Mouse (Mus musculus): ENCODE data around the gene Alkbh3. TPM values are rescaled to one million over a fixed set of nuclear protein-coding genes. Genes with fewer than 3 reads are reported as not detected.

Gene Alkbh3
- polyA plus RNA-seq, 1 experiment from 2014 or later = 75.0 TPM

GRCm38 (mm10) chr2:93971647-93972046 is 39.0 kb downstream of the Alkbh3 start:
- no peak overlapping the region for H3K9ac ChIP-seq (ENCODE audit: low read depth, low read length)
- no peak overlapping the region for H3K4me3 ChIP-seq (replicated peaks; ENCODE audit: low read depth, low read length)
- no peak for TF ChIP-seq CTCF (IDR thresholded peaks at IDR 0.05; ENCODE audit: low read depth)
- H3K4me1 ChIP-seq (replicated peaks; ENCODE audit: insufficient read depth, low read length) = peaks cover 4% of the 10 kb centered on the region
- no peaks in the 10 kb centered on the region for H3K9me3 ChIP-seq (replicated peaks; ENCODE audit: low read length)
- H3K4me2 ChIP-seq (ENCODE audit: low read length) = no peak overlapping the region
- no peak overlapping the region for H3K27ac ChIP-seq
- no peaks in the 10 kb centered on the region for H3K36me3 ChIP-seq (ENCODE audit: insufficient read depth, low read length)
- WGBS = 84% methylated on average over 3 of the region's 3 CpGs
- no peaks in the 10 kb centered on the region; the same call in 1 of the 2 replicates for H3K27me3 ChIP-seq (ENCODE audit: insufficient read depth, low read length)
- DNase-seq (ENCODE audit: low spot score) = no peak
- ATAC-seq (replicated peaks; ENCODE audit: low FRiP score, low read depth) = no peak

GRCm38 (mm10) chr2:93964494-93965160 is 46.0 kb downstream of the Alkbh3 start:
- no peak for ATAC-seq (replicated peaks; ENCODE audit: low FRiP score, low read depth)
- WGBS = 55% methylated on average over 7 of the region's 7 CpGs
- TF ChIP-seq CTCF (IDR thresholded peaks at IDR 0.05; ENCODE audit: low read depth) = no peak

GRCm38 (mm10) chr2:93963802-93964201 is 46.8 kb downstream of the Alkbh3 start:
- Histone ChIP-seq H3K4me3 (replicated peaks; ENCODE audit: low read depth, low read length) (no peak overlapping the region), H3K4me1 (replicated peaks; ENCODE audit: insufficient read depth, low read length) (no peaks in the 10 kb centered on the region), H3K27ac (no peak overlapping the region), H3K9ac (ENCODE audit: low read depth, low read length) (no peak overlapping the region), H3K9me3 (replicated peaks; ENCODE audit: low read length) (no peaks in the 10 kb centered on the region), H3K4me2 (ENCODE audit: low read length) (no peak overlapping the region), H3K27me3 (ENCODE audit: insufficient read depth, low read length) (no peaks in the 10 kb centered on the region), H3K36me3 (ENCODE audit: insufficient read depth, low read length) (no peaks in the 10 kb centered on the region)
- ATAC-seq (replicated peaks; ENCODE audit: low FRiP score, low read depth) = no peak
- no peak for DNase-seq (ENCODE audit: low spot score)
- 60% methylated on average over 1 of the region's 1 CpGs for WGBS
- TF ChIP-seq CTCF (IDR thresholded peaks at IDR 0.05; ENCODE audit: low read depth) = no peak

More at GRCm38 (mm10) chr2:93964494-93965160, 46.0 kb downstream of the Alkbh3 start:
- no peak for DNase-seq (ENCODE audit: low spot score)
- Histone ChIP-seq H3K27ac (no peak overlapping the region), H3K4me1 (replicated peaks; ENCODE audit: insufficient read depth, low read length) (no peaks in the 10 kb centered on the region), H3K4me3 (replicated peaks; ENCODE audit: low read depth, low read length) (no peak overlapping the region), H3K9me3 (replicated peaks; ENCODE audit: low read length) (no peaks in the 10 kb centered on the region), H3K27me3 (ENCODE audit: insufficient read depth, low read length) (no peaks in the 10 kb centered on the region), H3K9ac (ENCODE audit: low read depth, low read length) (no peak overlapping the region), H3K36me3 (ENCODE audit: insufficient read depth, low read length) (no peaks in the 10 kb centered on the region), H3K4me2 (ENCODE audit: low read length) (no peak overlapping the region)

GRCm38 (mm10) chr2:93961716-93962115 is 48.9 kb downstream of the Alkbh3 start:
- Histone ChIP-seq H3K4me3 (replicated peaks; ENCODE audit: low read depth, low read length) (no peak overlapping the region), H3K27me3 (ENCODE audit: insufficient read depth, low read length) (peaks cover 10% of the 10 kb centered on the region), H3K36me3 (ENCODE audit: insufficient read depth, low read length) (no peaks in the 10 kb centered on the region), H3K27ac (no peak overlapping the region), H3K4me2 (ENCODE audit: low read length) (no peak overlapping the region), H3K4me1 (replicated peaks; ENCODE audit: insufficient read depth, low read length) (peaks cover 5% of the 10 kb centered on the region; the same call in 1 of the 2 replicates), H3K9me3 (replicated peaks; ENCODE audit: low read length) (no peaks in the 10 kb centered on the region), H3K9ac (ENCODE audit: low read depth, low read length) (no peak overlapping the region)
- 71% methylated on average over 8 of the region's 8 CpGs for WGBS
- no peak for ATAC-seq (replicated peaks; ENCODE audit: low FRiP score, low read depth)
- DNase-seq (ENCODE audit: low spot score) = no peak
- no peak for TF ChIP-seq CTCF (IDR thresholded peaks at IDR 0.05; ENCODE audit: low read depth)

- H3K4me2 ChIP-seq (ENCODE audit: low read length) = no peak overlapping the region
- peaks cover 19% of the 10 kb centered on the region for H3K27me3 ChIP-seq (ENCODE audit: insufficient read depth, low read length)
- H3K9ac ChIP-seq (ENCODE audit: low read depth, low read length) = no peak overlapping the region
- 72% methylated on average over 8 of the region's 8 CpGs for WGBS
- no peak for DNase-seq (ENCODE audit: low spot score)
- no peak for TF ChIP-seq CTCF (IDR thresholded peaks at IDR 0.05; ENCODE audit: low read depth)
- no peaks in the 10 kb centered on the region for H3K36me3 ChIP-seq (ENCODE audit: insufficient read depth, low read length)
- ATAC-seq (replicated peaks; ENCODE audit: low FRiP score, low read depth) = no peak
- no peaks in the 10 kb centered on the region for H3K9me3 ChIP-seq (replicated peaks; ENCODE audit: low read length)
- H3K4me1 ChIP-seq (replicated peaks; ENCODE audit: insufficient read depth, low read length) = peaks cover 23% of the 10 kb centered on the region
- no peak overlapping the region for H3K27ac ChIP-seq
- no peak overlapping the region for H3K4me3 ChIP-seq (replicated peaks; ENCODE audit: low read depth, low read length)
These were observed 51.3 kb downstream of the Alkbh3 start for GRCm38 (mm10) chr2:93959346-93959745.

- 76% methylated on average over 3 of the region's 3 CpGs for WGBS
- Histone ChIP-seq H3K9me3 (replicated peaks; ENCODE audit: low read length) (no peaks in the 10 kb centered on the region), H3K4me3 (replicated peaks; ENCODE audit: low read depth, low read length) (no peak overlapping the region), H3K27ac (no peak overlapping the region), H3K27me3 (ENCODE audit: insufficient read depth, low read length) (peaks cover 19% of the 10 kb centered on the region), H3K4me2 (ENCODE audit: low read length) (no peak overlapping the region), H3K36me3 (ENCODE audit: insufficient read depth, low read length) (no peaks in the 10 kb centered on the region), H3K9ac (ENCODE audit: low read depth, low read length) (no peak overlapping the region), H3K4me1 (replicated peaks; ENCODE audit: insufficient read depth, low read length) (peaks cover 26% of the 10 kb centered on the region)
- TF ChIP-seq CTCF (IDR thresholded peaks at IDR 0.05; ENCODE audit: low read depth) = no peak
- no peak for DNase-seq (ENCODE audit: low spot score)
- ATAC-seq (replicated peaks; ENCODE audit: low FRiP score, low read depth) = no peak
These were observed 52.4 kb downstream of the Alkbh3 start for GRCm38 (mm10) chr2:93958216-93958615.

Data from kidney, postnatal 0 days (tissue).